Mouse (Mus musculus) v-Abl transformed pro-B cells (cell line): ENCODE results near the gene Mpg.

Experiments used
- in situ Hi-C, 2 experiments: fragments of 400-800 bp; cut with MboI; formaldehyde crosslinking; loops; one replicate each; pipeline ENCODE4 v1.15.1; 2025; ENCODE audit not compliant: unreplicated experiment in 2 of 2

Gene Mpg

GRCm38 (mm10) chr11:32227041-32227440 lies 736 bp downstream of the Mpg start:
- in situ Hi-C loops: no loop called here

GRCm38 (mm10) chr11:32227555-32227954 lies 1.2 kb downstream of the Mpg start:
- in situ Hi-C loops: no loop called here

- in situ Hi-C loops: no loop called here
Observed at GRCm38 (mm10) chr11:32228292-32228845, 2.1 kb downstream of the Mpg start.

- in situ Hi-C loops: loop anchor here in 1 of 2 experiments (10.0 kb wide), 1 partner anchor 45 kb away; no protein-coding TSS in a partner anchor
Observed at GRCm38 (mm10) chr11:32230220-32230619, 3.9 kb downstream of the Mpg start.

GRCm38 (mm10) chr11:32231125-32231524 lies 4.8 kb downstream of the Mpg start:
- in situ Hi-C loops: loop anchor here in 1 of 2 experiments (10.0 kb wide), 1 partner anchor 46 kb away; no protein-coding TSS in a partner anchor

- in situ Hi-C loops: loop anchor here in 1 of 2 experiments (10.0 kb wide), 1 partner anchor 48 kb away; no protein-coding TSS in a partner anchor
Observed at GRCm38 (mm10) chr11:32232848-32233247, 6.5 kb downstream of the Mpg start.

GRCm38 (mm10) chr11:32233895-32234294 lies 7.6 kb downstream of the Mpg start:
- in situ Hi-C loops: loop anchor here in 1 of 2 experiments (10.0 kb wide), 1 partner anchor 49 kb away; no protein-coding TSS in a partner anchor

GRCm38 (mm10) chr11:32234816-32235485 lies 8.6 kb downstream of the Mpg start:
- in situ Hi-C loops: loop anchor here in 1 of 2 experiments (10.0 kb wide), 1 partner anchor 50 kb away; no protein-coding TSS in a partner anchor

GRCm38 (mm10) chr11:32235646-32236045 lies 9.3 kb downstream of the Mpg start:
- in situ Hi-C loops: loop anchor here in 1 of 2 experiments (10.0 kb wide), 1 partner anchor 51 kb away; no protein-coding TSS in a partner anchor

GRCm38 (mm10) chr11:32236132-32236531 lies 9.8 kb downstream of the Mpg start:
- in situ Hi-C loops: loop anchor here in 1 of 2 experiments (10.0 kb wide), 1 partner anchor 51 kb away; no protein-coding TSS in a partner anchor

- in situ Hi-C loops: loop anchor here in 1 of 2 experiments (10.0 kb wide), 1 partner anchor 52 kb away; no protein-coding TSS in a partner anchor
Observed at GRCm38 (mm10) chr11:32236712-32237410, 10.6 kb downstream of the Mpg start.

- in situ Hi-C loops: loop anchor here in 1 of 2 experiments (10.0 kb wide), 1 partner anchor 53 kb away; no protein-coding TSS in a partner anchor
Observed at GRCm38 (mm10) chr11:32237411-32237795, 11.1 kb downstream of the Mpg start.

- in situ Hi-C loops: loop anchor here in 1 of 2 experiments (10.0 kb wide), 1 partner anchor 53 kb away; no protein-coding TSS in a partner anchor
Observed at GRCm38 (mm10) chr11:32238093-32238860, 12.0 kb downstream of the Mpg start.

- in situ Hi-C loops: no loop called here
Observed at GRCm38 (mm10) chr11:32241391-32241790, 15.1 kb downstream of the Mpg start.

GRCm38 (mm10) chr11:32242209-32242608 lies 15.9 kb downstream of the Mpg start:
- in situ Hi-C loops: no loop called here

GRCm38 (mm10) chr11:32243205-32243955 lies 17.1 kb downstream of the Mpg start:
- in situ Hi-C loops: no loop called here

GRCm38 (mm10) chr11:32244064-32244463 lies 17.8 kb downstream of the Mpg start:
- in situ Hi-C loops: no loop called here

GRCm38 (mm10) chr11:32244617-32245016 lies 18.3 kb downstream of the Mpg start:
- in situ Hi-C loops: no loop called here

GRCm38 (mm10) chr11:32245614-32246013 lies 19.3 kb downstream of the Mpg start:
- in situ Hi-C loops: no loop called here
